Mouse (Mus musculus) hindbrain, embryonic 11.5 days (tissue): ENCODE results near the gene Ddx28. TPM values are rescaled to one million over a fixed set of nuclear protein-coding genes. Genes with fewer than 3 reads are reported as not detected.
A peak's percentile ranks its signal among the peaks of the same experiment; 100 is the strongest.
"Not testable (repeated sequence)": the region's sequence is repeated elsewhere in the genome, so short reads cannot be mapped to it uniquely, and the experiment has no call there.

Source experiments
- ATAC-seq: fragments of 200-750 bp; cut with Nextera tagmentation; 2 replicates; pipeline ENCODE4 v1.8.0; 2017; ENCODE audit warnings: mild to moderate bottlenecking, moderate TSS enrichment, moderate library complexity; ENCODE audit not compliant: low FRiP score
- DNase-seq: peaks from one replicate; pipeline ENCODE4 v3.0.0-alpha.2; 2015; ENCODE audit warnings: low spot score
- H3K27ac ChIP-seq: fragments of 300-500 bp; sonication (generic); 2 replicates; pipeline ENCODE4 v1.5.1; 2014; ENCODE audit warnings: mild to moderate bottlenecking, low read depth, low read length
- H3K27me3 ChIP-seq: fragments of 300-500 bp; sonication (generic); 2 replicates; pipeline ENCODE4 v1.6.1; 2014; ENCODE audit warnings: mild to moderate bottlenecking, low read length, moderate library complexity, mixed read lengths; ENCODE audit not compliant: control insufficient read depth, insufficient read depth
- H3K36me3 ChIP-seq: fragments of 300-500 bp; sonication (generic); 2 replicates; pipeline ENCODE4 v1.6.1; 2014; ENCODE audit warnings: mild to moderate bottlenecking, low read length, moderate library complexity, mixed read lengths; ENCODE audit not compliant: control insufficient read depth, insufficient read depth
- H3K4me1 ChIP-seq: fragments of 300-500 bp; sonication (generic); replicated peaks from 2 replicates; pipeline ENCODE4 v1.6.1; 2014; ENCODE audit warnings: low read length, mixed read lengths; ENCODE audit not compliant: control insufficient read depth, insufficient read depth
- H3K4me2 ChIP-seq: fragments of 300-500 bp; sonication (generic); replicated peaks from 2 replicates; pipeline ENCODE4 v1.6.1; 2014; ENCODE audit warnings: mild to moderate bottlenecking, low read depth, low read length
- H3K4me3 ChIP-seq: fragments of 300-500 bp; sonication (generic); 2 replicates; pipeline ENCODE4 v1.5.1; 2014; ENCODE audit warnings: low read depth, low read length
- H3K9ac ChIP-seq: fragments of 300-500 bp; sonication (generic); 2 replicates; pipeline ENCODE4 v1.6.1; 2014; ENCODE audit warnings: low read depth, low read length
- H3K9me3 ChIP-seq: fragments of 300-500 bp; sonication (generic); 2 replicates; pipeline ENCODE4 v1.6.1; 2016; ENCODE audit warnings: low read length; ENCODE audit not compliant: control insufficient read depth
- WGBS: fragments of 180-500 bp; shearing (Covaris S2); extraction: QIAGEN DNeasy Blood & Tissue Kit; methylation state at CpG from one replicate; pipeline ENCODE4 v1.1.7; 2014; 5-methylcytosine and 5-hydroxymethylcytosine counted together
- polyA plus RNA-seq: library from polyadenylated mRNA; unstranded; fragments of >200 nt; fragmentation: Nextera tagmentation; extraction: Ambion mirVana; gene quantifications from 2 replicates; pipeline ENCODE4 v1.2.1, GENCODE M21; 2014

Ddx28 gene
- polyA plus RNA-seq, 1 experiment from 2014 or later: 21.3 TPM

GRCm38 (mm10) chr8:106022483-106022882 is 10.8 kb upstream of the Ddx28 start:
- Histone ChIP-seq H3K9ac (no peak overlapping the region), H3K4me2 (no peak overlapping the region), H3K9me3 (no peaks in the 10 kb centered on the region), H3K36me3 (no peaks in the 10 kb centered on the region), H3K4me3 (no peak overlapping the region), H3K27me3 (no peaks in the 10 kb centered on the region), H3K4me1 (no peaks in the 10 kb centered on the region), H3K27ac (no peak overlapping the region)
- ATAC-seq (no peak), DNase-seq (peak; percentile 85)

- Histone ChIP-seq H3K27me3 (no peaks in the 10 kb centered on the region), H3K27ac (no peak overlapping the region), H3K36me3 (no peaks in the 10 kb centered on the region), H3K4me3 (no peak overlapping the region), H3K9me3 (no peaks in the 10 kb centered on the region), H3K4me1 (no peaks in the 10 kb centered on the region), H3K4me2 (no peak overlapping the region), H3K9ac (no peak overlapping the region)
- DNase-seq: no peak
- 97% methylated on average over 3 of the region's 3 CpGs for WGBS
- ATAC-seq: no peak
Observed at GRCm38 (mm10) chr8:106018039-106018438, 6.4 kb upstream of the Ddx28 start.

- whole genome bisulfite sequencing: 95% methylated on average over 7 of the region's 7 CpGs
- DNase-seq (no peak), ATAC-seq (no peak)
- H3K36me3 ChIP-seq: no peaks in the 10 kb centered on the region
- H3K9ac ChIP-seq: no peak overlapping the region
- H3K4me1 ChIP-seq: no peaks in the 10 kb centered on the region
- no peak overlapping the region for H3K4me2 ChIP-seq
- H3K9me3 ChIP-seq: no peaks in the 10 kb centered on the region
- H3K27ac ChIP-seq: no peak overlapping the region
- H3K27me3 ChIP-seq: no peaks in the 10 kb centered on the region
- no peak overlapping the region for H3K4me3 ChIP-seq
Observed at GRCm38 (mm10) chr8:106017130-106017529, 5.4 kb upstream of the Ddx28 start.

- no peak overlapping the region for H3K27ac ChIP-seq
- no peak overlapping the region for H3K4me3 ChIP-seq
- no peak overlapping the region for H3K9ac ChIP-seq
- no peaks in the 10 kb centered on the region for H3K4me1 ChIP-seq
- no peak overlapping the region for H3K4me2 ChIP-seq
- H3K36me3 ChIP-seq: no peaks in the 10 kb centered on the region
- H3K9me3 ChIP-seq: no peaks in the 10 kb centered on the region
- H3K27me3 ChIP-seq: no peaks in the 10 kb centered on the region
- 91% methylated on average over 6 of the region's 6 CpGs for WGBS
- DNase-seq: no peak
- no peak for ATAC-seq
Observed at GRCm38 (mm10) chr8:106016284-106016683, 4.6 kb upstream of the Ddx28 start.

GRCm38 (mm10) chr8:106012203-106012602 is 521 bp upstream of the Ddx28 start:
- not testable (repeated sequence) for H3K36me3 ChIP-seq, ATAC-seq, H3K27me3 ChIP-seq, H3K9ac ChIP-seq, H3K27ac ChIP-seq, DNase-seq, H3K4me1 ChIP-seq, H3K9me3 ChIP-seq
- H3K4me3 ChIP-seq: peak overlapping the region; percentile 94
- H3K4me2 ChIP-seq: peak overlapping the region; percentile 93; the same call in 1 of the 2 replicates
- WGBS: 85% methylated on average over 8 of the region's 8 CpGs

- peak; percentile 95 for ATAC-seq
Observed at GRCm38 (mm10) chr8:106010748-106011642, 687 bp downstream of the Ddx28 start.

GRCm38 (mm10) chr8:106007891-106008290 is 3.8 kb downstream of the Ddx28 start:
- H3K9me3 ChIP-seq, H3K36me3 ChIP-seq, DNase-seq, H3K4me2 ChIP-seq, H3K27me3 ChIP-seq, H3K4me3 ChIP-seq, H3K27ac ChIP-seq, ATAC-seq, H3K4me1 ChIP-seq, H3K9ac ChIP-seq: not testable (repeated sequence)
- WGBS: 68% methylated on average over 3 of the region's 3 CpGs

More at GRCm38 (mm10) chr8:106010748-106011642, 687 bp downstream of the Ddx28 start:
- Histone ChIP-seq H3K36me3 (no peaks in the 10 kb centered on the region), H3K27me3 (no peaks in the 10 kb centered on the region), H3K4me3 (peak overlapping the region; percentile 94), H3K4me2 (peak overlapping the region; percentile 93), H3K27ac (no peak overlapping the region), H3K9ac (peak overlapping the region; percentile 90), H3K4me1 (peaks cover 6% of the 10 kb centered on the region; the same call in 1 of the 2 replicates), H3K9me3 (no peaks in the 10 kb centered on the region)
- DNase-seq: peak; percentile 96
- 2% methylated on average over 67 of the region's 74 CpGs for WGBS

GRCm38 (mm10) chr8:106007135-106007534 is 4.5 kb downstream of the Ddx28 start:
- DNase-seq (no peak), ATAC-seq (no peak)
- H3K4me1 ChIP-seq: peaks cover 6% of the 10 kb centered on the region; the same call in 1 of the 2 replicates
- no peak overlapping the region for H3K4me2 ChIP-seq
- H3K4me3 ChIP-seq: no peak overlapping the region
- H3K36me3 ChIP-seq: no peaks in the 10 kb centered on the region
- 79% methylated on average over 3 of the region's 3 CpGs for whole genome bisulfite sequencing
- H3K27me3 ChIP-seq: no peaks in the 10 kb centered on the region
- no peak overlapping the region for H3K9ac ChIP-seq
- H3K27ac ChIP-seq: no peak overlapping the region
- H3K9me3 ChIP-seq: no peaks in the 10 kb centered on the region

- ATAC-seq (no peak), DNase-seq (no peak)
- H3K36me3 ChIP-seq: no peaks in the 10 kb centered on the region
- H3K9me3 ChIP-seq: no peaks in the 10 kb centered on the region
- H3K27me3 ChIP-seq: no peaks in the 10 kb centered on the region
- no peak overlapping the region for H3K4me2 ChIP-seq
- WGBS: 88% methylated on average over 4 of the region's 4 CpGs
- no peak overlapping the region for H3K27ac ChIP-seq
- peaks cover 6% of the 10 kb centered on the region; the same call in 1 of the 2 replicates for H3K4me1 ChIP-seq
- H3K9ac ChIP-seq: no peak overlapping the region
- no peak overlapping the region for H3K4me3 ChIP-seq
Observed at GRCm38 (mm10) chr8:106006413-106006812, 5.3 kb downstream of the Ddx28 start.
